Mouse (Mus musculus) gastrocnemius, postnatal 25 days (tissue): ENCODE data around the gene Plaur. TPM values are rescaled to one million over a fixed set of nuclear protein-coding genes. Genes with fewer than 3 reads are reported as not detected.

ENCODE experiments used
- DNase-seq: peaks from one replicate; pipeline ENCODE4 v3.0.0; 2022
- total RNA-seq, 2 experiments: library from RNA; stranded (reverse); gene quantifications; 1 replicate in 1 of 2; 2 replicates in 1 of 2; pipeline ENCODE4 v1.2.3; 2021

Gene Plaur
- total RNA-seq, 2 experiments from 2014 or later, result 0.75 TPM; not detected in 1

GRCm38 (mm10) chr7:24445266-24445926, 16.9 kb upstream of the Plaur start:
- no peak for DNase-seq

- no peak for DNase-seq
Measured at GRCm38 (mm10) chr7:24446697-24447340, 15.5 kb upstream of the Plaur start.

GRCm38 (mm10) chr7:24448782-24449517, 13.3 kb upstream of the Plaur start:
- DNase-seq, result no peak

GRCm38 (mm10) chr7:24450585-24451017, 11.7 kb upstream of the Plaur start:
- no peak for DNase-seq

- DNase-seq, result no peak
Measured at GRCm38 (mm10) chr7:24451855-24452311, 10.4 kb upstream of the Plaur start, which contains the start of gene Irgc1. Gene Irgc1, minus strand, starts transcription at chr7:24452297.

- DNase-seq, result no peak
Measured at GRCm38 (mm10) chr7:24454199-24454598, 8.1 kb upstream of the Plaur start.

GRCm38 (mm10) chr7:24455726-24456125, 6.6 kb upstream of the Plaur start:
- no peak for DNase-seq

- DNase-seq, result no peak
Measured at GRCm38 (mm10) chr7:24457726-24458370, 4.4 kb upstream of the Plaur start.

GRCm38 (mm10) chr7:24459440-24459839, 2.8 kb upstream of the Plaur start:
- no peak for DNase-seq

- DNase-seq, result peak; percentile 43
Measured at GRCm38 (mm10) chr7:24459843-24460242, 2.4 kb upstream of the Plaur start.

GRCm38 (mm10) chr7:24461376-24462051, 770 bp upstream of the Plaur start:
- no peak for DNase-seq

GRCm38 (mm10) chr7:24466835-24467234, 4.6 kb downstream of the Plaur start:
- no peak for DNase-seq

- DNase-seq, result no peak
Measured at GRCm38 (mm10) chr7:24467886-24468285, 5.6 kb downstream of the Plaur start.

- no peak for DNase-seq
Measured at GRCm38 (mm10) chr7:24469126-24469525, 6.8 kb downstream of the Plaur start.

- no peak for DNase-seq
Measured at GRCm38 (mm10) chr7:24470356-24470755, 8.1 kb downstream of the Plaur start.

- no peak for DNase-seq
Measured at GRCm38 (mm10) chr7:24472442-24472841, 10.2 kb downstream of the Plaur start.

GRCm38 (mm10) chr7:24472937-24473336, 10.7 kb downstream of the Plaur start:
- no peak for DNase-seq

GRCm38 (mm10) chr7:24473913-24474529, 11.7 kb downstream of the Plaur start:
- DNase-seq, result peak; percentile 39

- DNase-seq, result no peak
Measured at GRCm38 (mm10) chr7:24474811-24475506, 12.7 kb downstream of the Plaur start.

GRCm38 (mm10) chr7:24476338-24476737, 14.1 kb downstream of the Plaur start:
- DNase-seq, result no peak

GRCm38 (mm10) chr7:24476856-24477255, 14.6 kb downstream of the Plaur start:
- DNase-seq, result no peak
